Mouse (Mus musculus) small intestine, adult 2 months (tissue): ENCODE data around the gene Epas1.

Experiments
- CTCF ChIP-seq: fragments of 200-500 bp; IDR thresholded peaks from 2 replicates; pipeline ENCODE4 v1.5.1; 2012; ENCODE audit warnings: low read depth, mild to moderate bottlenecking, control low read depth, inconsistent platforms, low read length, moderate library complexity, mixed read lengths; ENCODE audit not compliant: insufficient replicate concordance, insufficient read length; ENCODE audit errors: extremely low read depth
- POLR2A ChIP-seq: fragments of 200-500 bp; IDR thresholded peaks from 2 replicates; pipeline ENCODE4 v1.6.1; 2012; ENCODE audit warnings: low read depth, mild to moderate bottlenecking, control low read depth, inconsistent platforms, low read length, moderate library complexity

DNA sequence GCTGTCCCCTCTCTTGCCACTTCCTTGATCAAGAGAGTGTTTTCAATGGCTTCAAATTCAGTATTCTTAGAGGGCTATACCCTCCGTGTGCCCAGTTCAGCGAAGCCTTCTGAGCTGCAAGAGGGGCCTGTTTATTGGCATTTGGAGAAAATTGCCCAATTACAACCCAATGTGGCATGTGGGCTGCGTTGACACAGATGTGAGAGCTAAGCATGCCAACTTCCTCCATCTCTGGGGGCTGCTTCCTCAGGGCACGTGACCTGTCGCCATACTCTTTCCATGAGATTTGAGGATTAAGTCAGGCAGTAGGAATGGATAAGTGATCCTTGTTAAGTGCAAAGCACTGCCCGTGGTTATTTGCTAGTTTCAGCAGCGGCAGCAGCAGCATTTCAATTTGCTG, 34.3 kb downstream of the Epas1 start:
- TF ChIP-seq CTCF (no peak), POLR2A (no peak)
